Mouse (Mus musculus) cerebellum, adult 11-12 months (tissue): ENCODE data around the gene Nek11.

Experiments
- DNase-seq: peaks from one replicate; pipeline ENCODE4 v3.0.0; 2022

The Nek11 gene

GRCm38 (mm10) chr9:105309553-105310281, 85.6 kb downstream of the Nek11 start:
- DNase-seq: no peak

GRCm38 (mm10) chr9:105306042-105306441, 89.3 kb downstream of the Nek11 start:
- DNase-seq: no peak

- no peak for DNase-seq
These were observed 93.1 kb downstream of the Nek11 start for GRCm38 (mm10) chr9:105302230-105302629.

- DNase-seq: no peak
These were observed 93.9 kb downstream of the Nek11 start for GRCm38 (mm10) chr9:105301396-105301795.

- DNase-seq: no peak
These were observed 94.5 kb downstream of the Nek11 start for GRCm38 (mm10) chr9:105300738-105301325.

GRCm38 (mm10) chr9:105284670-105285069, 110.7 kb downstream of the Nek11 start:
- no peak for DNase-seq

GRCm38 (mm10) chr9:105282725-105283124, 112.6 kb downstream of the Nek11 start:
- no peak for DNase-seq

- DNase-seq: no peak
These were observed 120.4 kb downstream of the Nek11 start for GRCm38 (mm10) chr9:105274925-105275324.

GRCm38 (mm10) chr9:105274286-105274685, 121.0 kb downstream of the Nek11 start:
- DNase-seq: no peak

GRCm38 (mm10) chr9:105272241-105272640, 123.1 kb downstream of the Nek11 start:
- no peak for DNase-seq

- DNase-seq: no peak
These were observed 132.2 kb downstream of the Nek11 start for GRCm38 (mm10) chr9:105263140-105263539.

GRCm38 (mm10) chr9:105257668-105258067, 137.7 kb downstream of the Nek11 start:
- no peak for DNase-seq

- DNase-seq: no peak
These were observed 141.2 kb downstream of the Nek11 start for GRCm38 (mm10) chr9:105254076-105254475.

- no peak for DNase-seq
These were observed 142.8 kb downstream of the Nek11 start for GRCm38 (mm10) chr9:105252349-105253041.

- no peak for DNase-seq
These were observed 144.1 kb downstream of the Nek11 start for GRCm38 (mm10) chr9:105251256-105251655.

GRCm38 (mm10) chr9:105244024-105244423, 151.3 kb downstream of the Nek11 start:
- DNase-seq: no peak

GRCm38 (mm10) chr9:105214434-105214833, 180.9 kb downstream of the Nek11 start:
- no peak for DNase-seq

GRCm38 (mm10) chr9:105200305-105200704, 195.0 kb downstream of the Nek11 start:
- DNase-seq: no peak

GRCm38 (mm10) chr9:105186725-105187124, 208.6 kb downstream of the Nek11 start:
- DNase-seq: no peak

- DNase-seq: no peak
These were observed 212.9 kb downstream of the Nek11 start for GRCm38 (mm10) chr9:105182392-105182791.

GRCm38 (mm10) chr9:105144992-105145391, 250.3 kb downstream of the Nek11 start, which contains the start of gene 1700080E11Rik:
Gene 1700080E11Rik (minus strand): TSS chr9:105145092.
- no peak for DNase-seq

GRCm38 (mm10) chr9:105139204-105139603, 256.1 kb downstream of the Nek11 start:
- no peak for DNase-seq

GRCm38 (mm10) chr9:105136404-105136803, 258.9 kb downstream of the Nek11 start:
- no peak for DNase-seq

- no peak for DNase-seq
These were observed 260.8 kb downstream of the Nek11 start for GRCm38 (mm10) chr9:105134536-105134935.
